Mouse (Mus musculus) kidney, postnatal 25 days (tissue): ENCODE measurements around the gene Zbtb24.
"Not testable (repeated sequence)": the region's sequence is repeated elsewhere in the genome, so short reads cannot be mapped to it uniquely, and the experiment has no call there.

ENCODE experiments used
- DNase-seq, 2 experiments: peaks; one replicate each; pipeline ENCODE4 v3.0.0; 2021; ENCODE audit warnings: mixed read lengths in 2 of 2

The Zbtb24 gene

DNA sequence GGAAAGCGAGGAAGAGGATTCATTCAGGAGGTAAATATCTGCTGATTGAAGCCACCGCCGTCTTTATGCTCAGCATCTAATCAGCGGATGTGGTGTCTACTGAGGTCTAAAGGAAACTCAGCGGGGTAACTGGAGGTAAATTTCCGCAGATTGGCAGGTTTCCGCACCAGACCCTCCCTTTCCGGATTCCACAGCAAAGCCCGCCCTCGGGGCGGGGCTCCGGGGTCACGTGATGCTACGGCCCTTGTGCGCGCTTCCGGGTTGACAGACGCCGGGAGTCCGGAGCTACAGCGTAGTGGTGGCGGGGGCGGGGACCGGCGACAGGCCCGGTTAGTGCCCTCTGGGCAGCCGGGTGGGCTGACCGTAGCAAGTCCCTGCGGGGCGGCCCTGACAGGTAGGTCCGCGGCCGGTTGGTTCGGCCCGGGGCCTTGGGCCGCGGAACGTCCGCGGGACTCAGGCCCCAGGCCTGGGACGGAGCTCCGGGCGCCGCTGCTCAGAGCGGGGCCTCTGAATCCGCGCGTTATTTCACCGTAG, at the start of gene Zbtb24:
Gene Zbtb24, plus strand, starts transcription at position 247 of the 534 bp plus-strand sequence.
- DNase-seq: peak; percentile 97 to 98

DNA sequence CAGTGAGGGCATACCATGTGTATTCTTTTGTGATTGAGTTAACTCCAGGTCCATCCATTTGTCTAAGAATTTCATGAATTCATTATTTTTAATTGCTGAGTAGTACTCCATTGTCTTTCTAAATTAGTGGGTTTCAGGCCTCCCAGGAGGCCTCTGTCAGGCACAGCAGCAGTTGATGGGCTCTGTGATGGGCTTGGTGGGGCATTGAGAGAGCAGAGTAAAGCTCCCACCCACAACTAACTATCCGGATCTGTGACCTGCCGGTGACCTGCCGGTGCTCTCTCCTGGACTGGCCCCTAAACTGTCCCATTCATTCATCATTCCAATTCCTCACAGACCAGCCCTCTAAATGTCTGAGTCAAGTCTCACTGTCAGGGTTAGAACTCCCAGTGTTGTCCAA, 49.1 kb upstream of the Zbtb24 start:
- DNase-seq: no peak

DNA sequence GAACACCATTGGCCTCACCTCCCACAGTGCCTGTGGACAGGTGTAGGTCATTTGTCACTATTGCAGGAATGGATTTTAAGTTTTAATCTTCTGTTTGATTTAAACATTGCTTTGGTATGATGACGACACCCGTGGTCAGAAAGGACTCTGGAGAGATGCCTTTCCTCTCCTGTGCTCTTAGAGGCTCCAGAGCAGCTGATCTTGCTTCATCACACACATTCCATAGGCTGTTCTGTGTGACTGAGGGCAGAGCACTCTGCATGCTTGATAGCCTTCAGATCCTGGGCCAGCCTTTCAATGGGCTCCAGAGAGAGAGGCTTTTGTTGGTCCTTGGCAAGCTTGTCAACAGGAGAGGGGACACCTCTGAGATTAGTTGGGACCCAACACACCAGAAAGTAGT, 46.8 kb upstream of the Zbtb24 start:
- no peak for DNase-seq

GRCm38 (mm10) chr10:41403893-41404612, 46.1 kb upstream of the Zbtb24 start:
- no peak for DNase-seq

DNA sequence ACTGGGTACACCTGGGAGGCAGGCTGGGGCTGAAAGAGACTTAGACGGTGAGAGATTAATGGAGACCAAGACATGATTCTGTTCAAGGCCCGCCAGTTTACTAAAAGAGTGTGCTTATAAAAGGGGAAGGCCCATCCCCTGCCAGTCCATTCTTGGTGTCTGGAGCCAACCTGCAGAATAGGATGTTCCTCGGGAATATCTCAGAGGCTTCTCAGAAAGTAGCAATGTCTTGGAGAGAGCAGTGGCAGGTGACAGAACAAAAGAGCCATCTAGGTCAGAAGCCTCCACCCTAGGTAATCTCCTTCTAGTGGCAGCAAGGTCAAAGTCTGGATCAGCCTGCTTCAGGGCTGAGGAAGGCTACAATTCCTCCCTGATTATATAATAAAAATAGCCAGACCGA, 40.0 kb upstream of the Zbtb24 start:
- not testable (repeated sequence) for DNase-seq

DNA sequence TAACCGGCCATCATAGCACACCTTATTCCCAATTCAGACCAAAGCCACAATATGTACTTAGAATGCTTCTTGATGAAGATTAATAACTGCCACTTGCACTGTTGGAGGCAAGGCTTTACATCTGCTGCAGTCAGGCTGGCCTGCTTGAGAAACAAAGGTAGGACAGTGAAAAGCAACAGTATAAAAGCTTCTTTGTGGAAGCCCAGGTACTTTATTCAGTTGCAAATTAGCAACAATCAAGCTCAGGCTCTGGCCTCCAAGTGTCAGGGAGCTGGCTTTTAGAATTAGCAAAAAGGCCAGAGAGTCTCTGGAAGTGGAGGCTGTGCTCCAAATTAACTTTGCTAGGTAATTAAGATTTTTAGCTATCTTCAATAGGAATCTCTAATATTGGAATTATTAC, 39.4 kb upstream of the Zbtb24 start:
- not testable (repeated sequence) for DNase-seq

GRCm38 (mm10) chr10:41413471-41413870, 36.7 kb upstream of the Zbtb24 start:
- not testable (repeated sequence) for DNase-seq

- not testable (repeated sequence) for DNase-seq
Observed at GRCm38 (mm10) chr10:41415368-41415767, 34.8 kb upstream of the Zbtb24 start.

DNA sequence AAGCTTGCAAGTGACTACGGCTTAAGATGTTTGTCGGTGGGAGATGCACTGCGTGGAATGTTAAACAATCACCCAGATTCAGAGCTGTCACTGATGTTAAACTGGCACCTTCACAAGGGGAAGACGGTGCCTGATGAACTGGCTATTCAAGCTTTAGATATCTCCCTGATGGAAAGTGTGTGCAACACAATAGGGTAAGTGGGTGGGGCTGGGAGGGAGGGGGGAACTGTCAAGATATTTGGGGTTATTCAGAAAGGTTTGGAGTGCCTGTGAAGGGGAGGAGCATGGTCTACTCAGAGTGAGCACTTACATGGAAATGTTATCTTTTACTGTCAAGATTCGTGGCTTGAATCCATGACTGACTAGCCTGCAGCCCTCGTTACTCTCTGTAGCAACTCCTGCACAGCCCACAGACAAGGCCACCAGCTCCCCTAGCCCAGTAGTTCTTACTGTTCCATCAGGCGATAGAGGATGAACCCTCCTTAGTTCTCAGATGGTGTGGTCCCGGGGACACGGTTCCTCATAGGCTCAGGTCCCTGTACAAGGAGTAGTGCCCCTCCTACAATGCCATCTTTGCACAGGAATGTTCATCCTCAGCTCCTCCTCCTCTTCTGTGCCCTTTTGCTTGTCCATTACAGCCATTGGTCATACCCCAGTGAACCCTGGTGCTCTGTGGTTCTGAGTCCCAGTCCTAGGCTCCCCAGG, 29.5 kb upstream of the Zbtb24 start:
- no peak for DNase-seq

DNA sequence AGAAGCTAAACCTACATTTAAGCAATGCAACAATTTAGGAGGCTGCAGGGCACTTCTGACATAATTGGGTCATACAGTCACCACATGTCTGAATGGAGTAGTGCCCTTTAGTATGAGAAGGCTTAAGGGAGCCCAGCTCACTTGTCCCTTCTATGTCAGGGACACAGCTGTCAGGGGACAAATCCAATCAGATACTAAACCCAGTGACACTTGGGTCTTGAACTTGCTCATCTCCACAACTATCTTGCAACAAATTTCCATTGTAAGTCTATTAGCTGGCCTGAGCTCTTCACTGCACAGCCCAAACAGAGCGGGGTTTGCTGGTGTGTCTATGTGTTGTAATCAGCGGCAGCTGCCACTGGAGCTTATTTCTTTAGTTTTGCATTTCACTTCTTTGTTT, 26.5 kb upstream of the Zbtb24 start:
- DNase-seq: no peak

DNA sequence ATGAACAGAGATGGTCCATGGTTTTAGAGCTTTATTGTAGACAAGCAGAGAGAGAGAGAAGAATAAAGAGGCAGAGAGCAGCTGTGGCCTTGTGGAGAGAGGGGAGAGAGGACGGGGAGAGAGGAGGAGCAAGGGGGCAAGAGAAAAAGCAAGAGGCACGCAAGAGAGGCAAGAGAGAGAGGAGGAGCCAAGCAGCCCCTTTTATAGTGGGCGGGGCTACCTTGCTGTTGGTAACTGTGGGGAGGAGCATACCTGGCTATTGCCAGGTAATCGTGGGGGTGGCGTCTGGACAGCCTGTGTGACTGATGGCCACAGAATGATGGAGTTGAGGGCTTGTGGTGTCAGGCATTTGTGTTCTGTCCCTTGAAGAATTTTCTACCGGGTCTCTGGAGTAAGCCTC, 23.8 kb upstream of the Zbtb24 start:
- no peak for DNase-seq

DNA sequence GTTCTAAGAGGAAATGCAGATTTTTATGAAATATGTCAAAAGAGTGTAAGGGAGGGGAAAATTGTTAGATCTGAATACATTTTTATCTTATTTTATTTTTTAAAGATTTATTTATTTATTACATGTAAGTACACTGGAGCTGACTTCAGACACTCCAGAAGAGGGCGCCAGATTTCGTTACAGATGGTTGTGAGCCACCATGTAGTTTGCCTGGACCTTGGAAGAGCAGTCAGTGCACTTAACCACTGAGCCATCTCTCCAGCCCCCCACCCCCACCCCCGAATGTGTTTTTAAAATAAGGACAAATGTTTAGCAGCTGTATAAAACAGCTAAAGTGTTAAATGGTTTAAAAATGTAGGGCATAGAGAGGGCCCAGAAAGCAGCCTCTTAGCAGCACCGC, 15.6 kb upstream of the Zbtb24 start:
- peak; percentile 73 to 85 for DNase-seq

- no peak for DNase-seq
Observed at GRCm38 (mm10) chr10:41435141-41435540, 15.0 kb upstream of the Zbtb24 start.

DNA sequence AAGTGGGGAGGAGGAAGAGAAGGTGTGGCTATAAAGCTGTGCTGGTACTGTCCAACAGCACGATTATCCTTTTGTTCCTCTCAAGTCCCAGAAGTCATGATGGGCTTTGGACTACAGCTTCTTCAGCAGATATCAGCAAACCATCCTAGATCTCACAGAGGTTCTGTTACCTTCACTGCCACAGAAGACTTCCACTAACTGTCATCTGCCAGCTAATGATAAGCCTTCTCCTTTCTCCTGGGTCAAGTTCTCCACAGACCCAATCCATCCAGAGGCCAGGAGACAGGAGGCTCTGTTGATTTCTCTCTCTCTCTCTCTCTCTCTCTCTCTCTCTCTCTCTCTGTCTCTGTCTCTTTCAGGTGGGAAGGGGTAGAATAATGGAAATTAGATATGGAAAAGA, 2.0 kb upstream of the Zbtb24 start:
- no peak for DNase-seq

- DNase-seq: peak; percentile 46 to 60
Observed at GRCm38 (mm10) chr10:41449684-41450083, 499 bp upstream of the Zbtb24 start.

- no peak for DNase-seq
Observed at GRCm38 (mm10) chr10:41450780-41451522, 768 bp downstream of the Zbtb24 start.

GRCm38 (mm10) chr10:41451656-41452055, 1.5 kb downstream of the Zbtb24 start:
- DNase-seq: peak; percentile 70 to 86

DNA sequence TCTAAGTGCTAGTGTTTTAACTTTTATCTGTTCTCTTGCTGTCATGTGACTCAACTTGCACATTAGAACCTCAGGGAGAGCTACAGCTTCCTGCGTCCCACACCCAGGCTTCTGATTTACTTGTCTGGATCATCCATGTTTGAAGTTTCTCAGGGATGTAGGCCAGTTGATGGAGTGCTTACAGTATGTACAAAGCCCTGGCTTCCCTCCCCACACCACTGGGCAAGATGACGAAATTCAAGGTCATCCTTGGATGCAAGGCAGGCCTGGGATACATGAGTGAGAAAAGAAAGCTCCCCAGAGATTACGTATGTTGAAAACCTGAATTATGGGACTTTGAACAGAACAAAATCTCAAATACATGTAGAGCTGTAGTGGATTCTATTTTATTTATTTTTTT, 2.6 kb downstream of the Zbtb24 start:
- no peak for DNase-seq

DNA sequence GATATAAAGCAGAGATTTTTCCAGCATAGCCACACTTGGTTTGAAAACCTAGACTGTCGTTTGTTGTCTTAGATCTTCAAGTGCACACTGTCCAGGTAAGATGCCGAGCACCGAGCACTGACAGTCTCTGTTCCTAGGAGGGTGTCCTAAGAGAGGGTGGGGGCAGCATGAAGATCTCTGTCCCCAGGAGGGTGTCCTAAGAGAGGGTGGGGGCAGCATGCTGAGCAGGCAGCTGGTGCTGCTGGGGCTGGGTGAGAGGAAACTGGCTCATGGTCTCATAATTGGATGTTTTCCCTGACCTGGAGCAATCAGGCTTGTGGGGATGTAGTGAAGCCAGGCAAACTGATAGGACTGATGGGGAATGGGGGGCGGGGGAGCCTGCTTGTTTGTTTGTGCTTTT, 9.8 kb downstream of the Zbtb24 start:
- DNase-seq: no peak

GRCm38 (mm10) chr10:41460501-41460900, 10.3 kb downstream of the Zbtb24 start:
- DNase-seq: no peak

DNA sequence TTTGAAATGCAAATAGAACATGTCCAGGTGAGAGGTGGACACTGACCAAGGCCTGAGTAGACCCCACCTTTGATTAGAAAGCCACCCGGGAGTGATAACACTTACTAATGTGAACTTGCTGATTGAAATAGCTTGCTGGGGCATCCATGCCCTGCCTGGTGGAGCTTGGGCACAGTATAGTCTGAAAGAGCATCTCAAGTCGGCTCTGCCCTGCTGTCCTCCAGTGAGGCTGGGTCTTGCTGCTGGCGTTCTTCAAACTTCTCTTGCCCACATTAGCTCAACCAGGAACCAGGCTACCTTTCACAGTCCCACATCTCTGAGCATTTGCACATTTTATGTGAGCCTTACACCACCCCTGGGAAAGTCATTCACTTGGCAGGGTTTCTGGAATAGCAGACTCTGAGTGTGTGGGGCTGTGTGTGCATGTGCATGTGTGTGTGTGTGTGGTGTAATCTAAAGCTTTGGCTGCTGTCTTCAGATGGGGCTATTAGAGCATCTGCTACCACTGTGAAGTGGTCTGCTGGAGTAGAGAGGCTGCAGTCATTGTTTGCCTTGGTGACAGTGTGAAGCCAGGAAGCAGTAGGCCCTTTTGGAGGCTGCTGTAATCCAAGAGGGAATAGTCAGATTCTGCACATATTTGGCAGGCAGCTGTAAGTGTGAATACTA, 11.0 kb downstream of the Zbtb24 start:
- no peak for DNase-seq

DNA sequence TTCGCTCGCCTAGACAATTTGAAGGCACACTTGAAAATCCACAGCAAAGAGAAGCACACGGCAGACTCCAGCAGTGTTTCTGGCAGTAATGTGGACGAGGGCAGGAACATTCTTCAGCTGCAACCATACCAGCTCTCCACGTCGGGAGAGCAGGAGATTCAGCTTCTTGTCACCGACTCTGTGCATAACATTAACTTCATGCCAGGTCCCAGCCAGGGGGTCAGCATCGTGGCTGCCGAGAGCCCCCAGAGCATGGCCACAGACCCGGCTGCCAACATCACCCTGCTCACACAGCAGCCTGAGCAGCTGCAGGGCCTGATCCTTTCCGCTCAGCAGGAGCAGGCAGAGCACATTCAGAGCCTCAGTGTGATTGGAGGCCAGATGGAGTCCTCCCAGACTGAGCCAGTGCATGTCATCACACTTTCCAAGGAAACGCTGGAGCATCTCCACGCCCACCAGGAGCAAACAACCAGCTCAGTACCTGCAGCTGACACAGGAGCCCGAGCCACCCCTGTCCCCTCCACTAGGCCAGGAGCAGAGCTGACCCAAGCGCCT, 14.3 kb downstream of the Zbtb24 start:
- no peak for DNase-seq

DNA sequence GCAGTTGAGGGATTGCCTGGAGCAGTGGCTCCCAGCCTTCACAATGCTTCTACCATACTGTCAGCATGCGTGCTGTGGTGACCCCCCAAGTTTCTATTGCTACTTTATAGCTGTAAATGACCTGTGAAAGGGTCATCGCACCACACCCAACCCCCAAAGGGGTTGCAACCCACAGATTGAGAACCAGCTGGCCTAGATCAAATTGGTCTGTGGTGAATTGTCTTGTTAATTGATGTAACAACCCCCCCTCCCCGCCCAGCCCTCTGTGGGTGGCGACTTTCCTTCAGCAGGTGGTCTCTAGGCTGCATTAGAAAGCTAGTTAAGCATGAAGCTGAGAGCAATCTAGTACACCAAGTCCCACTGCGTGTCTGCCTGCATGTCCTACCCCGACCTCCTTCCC, 17.1 kb downstream of the Zbtb24 start:
- DNase-seq: no peak
